Mouse (Mus musculus) embryonic facial prominence, embryonic 10.5 days (tissue): ENCODE results near the gene Vamp2. TPM values are rescaled to one million over a fixed set of nuclear protein-coding genes. Genes with fewer than 3 reads are reported as not detected.
A peak's percentile ranks its signal among the peaks of the same experiment; 100 is the strongest.
"Not testable (repeated sequence)": the region's sequence is repeated elsewhere in the genome, so short reads cannot be mapped to it uniquely, and the experiment has no call there.

ENCODE experiments used
- DNase-seq: peaks from one replicate; pipeline ENCODE4 v3.0.0-alpha.2; 2017; ENCODE audit warnings: low spot score
- H3K27ac ChIP-seq: fragments of 300-500 bp; sonication (generic); replicated peaks from 2 replicates; pipeline ENCODE4 v1.5.1; 2016; ENCODE audit warnings: mild to moderate bottlenecking
- H3K27me3 ChIP-seq: fragments of 300-500 bp; sonication (generic); replicated peaks from 2 replicates; pipeline ENCODE4 v1.6.1; 2016; ENCODE audit warnings: low read depth, mild to moderate bottlenecking; ENCODE audit not compliant: poor library complexity, severe bottlenecking
- H3K36me3 ChIP-seq: fragments of 300-500 bp; sonication (generic); replicated peaks from 2 replicates; pipeline ENCODE4 v1.6.1; 2016; ENCODE audit warnings: mild to moderate bottlenecking, moderate library complexity
- H3K4me1 ChIP-seq: fragments of 300-500 bp; sonication (generic); 2 replicates; pipeline ENCODE4 v1.6.1; 2016
- H3K4me3 ChIP-seq: fragments of 300-500 bp; sonication (generic); 2 replicates; pipeline ENCODE4 v1.5.1; 2016; ENCODE audit warnings: mild to moderate bottlenecking, moderate library complexity
- H3K9me3 ChIP-seq: fragments of 300-500 bp; sonication (generic); 2 replicates; pipeline ENCODE4 v1.6.1; 2016; ENCODE audit warnings: mild to moderate bottlenecking
- WGBS: fragments of 180-500 bp; shearing (Covaris S2); methylation state at CpG from one replicate; pipeline ENCODE4 v1.1.7; 2016; 5-methylcytosine and 5-hydroxymethylcytosine counted together
- polyA plus RNA-seq: library from polyadenylated mRNA; unstranded; fragments of >200 nt; fragmentation: Nextera tagmentation; extraction: Ambion mirVana; gene quantifications from 2 replicates; pipeline ENCODE4 v1.2.1, GENCODE M21; 2016

The Vamp2 gene
- polyA plus RNA-seq, 1 experiment from 2014 or later: 70.0 TPM

- H3K4me3 ChIP-seq: peak overlapping the region; percentile 87; the same call in 1 of the 2 replicates
- H3K36me3 ChIP-seq: peaks cover 34% of the 10 kb centered on the region
- no peaks in the 10 kb centered on the region for H3K27me3 ChIP-seq
- peaks cover 54% of the 10 kb centered on the region for H3K4me1 ChIP-seq
- 73% methylated on average over 6 of the region's 6 CpGs for WGBS
- H3K27ac ChIP-seq: no peak overlapping the region
- no peaks in the 10 kb centered on the region for H3K9me3 ChIP-seq
- no peak for DNase-seq
These were observed 2.1 kb downstream of the Vamp2 start for GRCm38 (mm10) chr11:69090367-69090766.

GRCm38 (mm10) chr11:69091566-69092385 is 3.5 kb downstream of the Vamp2 start:
- Histone ChIP-seq H3K9me3 (no peaks in the 10 kb centered on the region), H3K4me1 (peaks cover 63% of the 10 kb centered on the region), H3K36me3 (peaks cover 34% of the 10 kb centered on the region), H3K4me3 (peak overlapping the region; percentile 23; the same call in 1 of the 2 replicates), H3K27me3 (no peaks in the 10 kb centered on the region), H3K27ac (no peak overlapping the region)
- no peak for DNase-seq
- WGBS: 61% methylated on average over 7 of the region's 7 CpGs

GRCm38 (mm10) chr11:69092386-69092751 is 4.1 kb downstream of the Vamp2 start:
- Histone ChIP-seq H3K27me3 (no peaks in the 10 kb centered on the region), H3K4me1 (peaks cover 63% of the 10 kb centered on the region), H3K27ac (no peak overlapping the region), H3K9me3 (no peaks in the 10 kb centered on the region), H3K36me3 (peaks cover 34% of the 10 kb centered on the region), H3K4me3 (no peak overlapping the region; the same call in 1 of the 2 replicates)
- DNase-seq: peak; percentile 87
- 6% methylated on average over 3 of the region's 3 CpGs for whole genome bisulfite sequencing

- Histone ChIP-seq H3K4me3 (no peak overlapping the region; the same call in 1 of the 2 replicates), H3K9me3 (no peaks in the 10 kb centered on the region), H3K27ac (no peak overlapping the region), H3K27me3 (no peaks in the 10 kb centered on the region), H3K4me1 (peaks cover 63% of the 10 kb centered on the region), H3K36me3 (peaks cover 34% of the 10 kb centered on the region)
- no peak for DNase-seq
- WGBS: 90% methylated on average over 4 of the region's 4 CpGs
These were observed 4.6 kb downstream of the Vamp2 start for GRCm38 (mm10) chr11:69092871-69093270.

DNA sequence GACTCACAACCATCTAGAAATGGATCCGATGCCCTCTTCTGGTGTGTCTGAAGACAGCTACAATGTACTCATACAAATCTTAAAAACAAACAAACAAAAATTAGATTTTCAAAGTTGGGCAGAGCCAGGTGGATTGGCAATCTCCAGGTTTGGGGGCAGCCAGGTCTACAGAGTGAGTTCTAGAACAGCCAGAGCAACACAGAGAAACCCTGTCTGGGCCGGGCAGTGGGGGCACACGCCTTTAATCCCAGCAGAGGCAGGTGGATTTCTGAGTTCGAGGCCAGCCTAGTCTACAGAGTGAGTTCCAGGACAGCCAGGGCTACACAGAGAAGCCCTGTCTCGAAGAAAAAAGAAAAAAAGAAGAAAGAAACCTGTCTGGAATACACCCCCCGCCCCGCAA is 5.6 kb downstream of the Vamp2 start:
- not testable (repeated sequence) for H3K9me3 ChIP-seq, H3K4me3 ChIP-seq, H3K27me3 ChIP-seq, H3K27ac ChIP-seq, DNase-seq
- WGBS: 87% methylated on average over 7 of the region's 7 CpGs
- Histone ChIP-seq H3K4me1 (peaks cover 65% of the 10 kb centered on the region), H3K36me3 (peaks cover 34% of the 10 kb centered on the region)

GRCm38 (mm10) chr11:69094697-69095429 is 6.6 kb downstream of the Vamp2 start, which contains the start of gene Per1:
Gene Per1 (plus strand): TSS chr11:69095217.
- Histone ChIP-seq H3K36me3 (peaks cover 28% of the 10 kb centered on the region), H3K9me3 (no peaks in the 10 kb centered on the region), H3K4me3 (peak within 1 kb of the TSS; percentile 72), H3K27ac (peak within 1 kb of the TSS; percentile 77), H3K4me1 (peaks cover 65% of the 10 kb centered on the region), H3K27me3 (no peaks in the 10 kb centered on the region)
- peak; percentile 99 for DNase-seq
- WGBS: under 1% methylated on average over 37 of the region's 37 CpGs

DNA sequence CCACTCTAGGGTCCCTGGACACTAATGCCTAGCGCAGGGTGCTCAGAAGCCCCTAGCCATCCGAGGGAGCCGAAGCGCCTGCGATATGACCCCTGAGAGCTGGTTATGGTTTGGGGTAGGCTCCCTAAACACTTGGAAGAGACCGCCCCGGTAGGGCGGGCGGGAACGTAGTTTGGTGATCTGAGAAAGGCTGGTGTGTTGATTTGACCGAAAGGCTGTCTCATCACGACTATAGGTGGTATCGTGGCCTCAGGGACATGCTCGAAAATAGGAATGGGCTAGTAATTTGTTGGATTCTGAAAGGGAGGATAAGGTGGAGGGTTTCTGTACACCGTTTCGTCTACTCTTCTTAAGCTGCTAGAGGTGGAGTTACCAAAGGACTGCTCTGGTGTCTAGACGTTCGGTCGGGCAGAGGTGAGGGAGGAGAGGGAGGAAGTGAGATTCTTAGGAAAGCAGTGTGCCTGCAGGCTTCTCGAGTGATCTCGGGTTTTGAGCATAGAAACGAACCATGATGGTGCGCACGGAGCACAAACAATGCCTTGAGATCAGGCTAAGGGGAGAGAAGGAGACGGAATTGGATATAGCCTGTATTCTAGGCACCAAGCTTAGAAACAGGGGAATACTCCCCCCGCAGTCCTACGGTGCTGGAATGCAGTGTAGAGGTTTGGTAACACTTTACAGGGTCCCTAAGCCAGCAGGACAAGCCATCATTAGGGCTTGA is 7.4 kb downstream of the Vamp2 start:
- Histone ChIP-seq H3K9me3 (no peaks in the 10 kb centered on the region), H3K4me1 (peaks cover 65% of the 10 kb centered on the region), H3K4me3 (peak overlapping the region; percentile 72), H3K27ac (peak overlapping the region; percentile 77), H3K27me3 (no peaks in the 10 kb centered on the region), H3K36me3 (peaks cover 23% of the 10 kb centered on the region)
- peak; percentile 35 for DNase-seq
- 3% methylated on average over 27 of the region's 27 CpGs for WGBS

DNA sequence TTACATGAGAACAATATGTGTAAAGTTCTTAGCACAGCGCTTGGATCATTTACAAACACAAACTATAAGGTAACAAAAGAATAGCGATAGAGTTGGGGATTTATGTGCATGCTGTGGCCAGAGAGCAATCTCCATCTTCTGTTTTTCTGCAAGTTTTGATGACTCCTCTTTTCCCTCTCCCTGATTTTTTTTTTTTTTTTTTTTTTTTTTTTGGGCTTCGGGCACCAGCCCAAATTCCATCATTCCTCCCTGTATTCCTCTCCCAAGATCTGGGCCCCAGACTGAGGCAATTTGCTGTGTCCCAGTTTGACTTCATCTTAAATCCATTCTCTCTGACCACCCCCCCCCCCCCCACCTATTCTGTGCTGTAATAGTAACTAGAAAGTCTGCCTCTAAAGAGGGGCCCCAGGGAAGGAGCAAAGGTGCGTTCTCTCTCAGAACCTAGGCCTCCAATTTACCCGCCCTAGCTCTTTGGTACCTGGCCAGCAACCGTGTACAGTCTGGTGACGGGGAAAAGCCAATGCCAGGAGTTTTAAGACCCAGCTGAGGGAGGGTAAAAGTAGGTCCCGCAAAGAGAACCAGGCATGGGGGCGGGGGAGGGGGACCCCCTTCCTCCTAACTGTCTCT is 8.2 kb downstream of the Vamp2 start:
- Histone ChIP-seq H3K4me1 (peaks cover 68% of the 10 kb centered on the region), H3K9me3 (no peaks in the 10 kb centered on the region), H3K4me3 (peak overlapping the region; percentile 72), H3K36me3 (peaks cover 23% of the 10 kb centered on the region), H3K27ac (peak overlapping the region; percentile 80), H3K27me3 (no peaks in the 10 kb centered on the region)
- WGBS: 16% methylated on average over 9 of the region's 9 CpGs
- DNase-seq: no peak

DNA sequence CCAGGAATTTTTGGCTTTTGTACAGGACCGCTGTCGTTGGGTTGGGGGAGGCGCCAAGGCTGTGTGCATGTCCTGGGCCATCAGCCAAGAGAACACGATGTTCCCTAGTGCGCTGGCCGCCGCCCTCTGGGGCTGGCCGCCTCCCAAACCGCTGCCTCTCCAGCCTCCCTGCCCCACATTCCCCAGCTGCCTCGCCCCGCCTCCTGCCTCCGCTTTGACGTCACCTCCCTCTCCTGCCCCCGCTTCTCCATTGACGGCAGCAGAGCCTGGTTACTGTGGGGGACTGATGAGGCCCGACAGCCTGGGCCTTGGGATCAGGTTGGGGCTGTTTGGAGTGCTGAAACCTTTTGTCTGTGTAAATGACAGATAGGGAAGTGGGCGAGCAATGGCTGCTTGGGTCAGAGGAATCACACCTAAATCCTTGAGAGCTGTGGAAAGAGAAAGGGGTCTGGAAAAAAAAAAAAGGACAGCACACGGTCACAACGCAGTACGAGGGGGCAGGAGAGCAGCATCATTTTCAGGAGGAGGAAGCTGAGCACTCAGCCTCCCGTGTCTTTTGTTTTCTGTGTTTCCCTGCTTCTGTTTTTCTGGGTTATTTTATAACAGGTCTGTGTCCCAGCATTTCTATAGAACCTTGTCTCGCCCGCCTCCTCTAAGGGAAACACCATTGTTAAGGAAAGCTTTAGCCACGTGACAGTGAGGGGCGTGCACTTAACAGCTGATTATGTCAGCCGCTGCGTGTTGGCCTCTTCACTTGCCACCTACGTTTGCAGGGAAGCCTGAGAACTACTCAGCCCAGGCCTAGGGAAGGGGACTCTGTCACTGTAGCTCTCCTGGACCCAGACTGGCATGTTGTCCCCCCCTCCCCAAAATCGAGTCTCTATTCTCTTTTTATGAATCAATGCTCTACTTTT is 9.0 kb downstream of the Vamp2 start:
- Histone ChIP-seq H3K36me3 (peaks cover 24% of the 10 kb centered on the region), H3K4me1 (peaks cover 68% of the 10 kb centered on the region), H3K27me3 (no peaks in the 10 kb centered on the region), H3K9me3 (no peaks in the 10 kb centered on the region), H3K27ac (peak overlapping the region; percentile 80), H3K4me3 (peak overlapping the region; percentile 72)
- WGBS: 4% methylated on average over 29 of the region's 29 CpGs
- DNase-seq: peak; percentile 89

DNA sequence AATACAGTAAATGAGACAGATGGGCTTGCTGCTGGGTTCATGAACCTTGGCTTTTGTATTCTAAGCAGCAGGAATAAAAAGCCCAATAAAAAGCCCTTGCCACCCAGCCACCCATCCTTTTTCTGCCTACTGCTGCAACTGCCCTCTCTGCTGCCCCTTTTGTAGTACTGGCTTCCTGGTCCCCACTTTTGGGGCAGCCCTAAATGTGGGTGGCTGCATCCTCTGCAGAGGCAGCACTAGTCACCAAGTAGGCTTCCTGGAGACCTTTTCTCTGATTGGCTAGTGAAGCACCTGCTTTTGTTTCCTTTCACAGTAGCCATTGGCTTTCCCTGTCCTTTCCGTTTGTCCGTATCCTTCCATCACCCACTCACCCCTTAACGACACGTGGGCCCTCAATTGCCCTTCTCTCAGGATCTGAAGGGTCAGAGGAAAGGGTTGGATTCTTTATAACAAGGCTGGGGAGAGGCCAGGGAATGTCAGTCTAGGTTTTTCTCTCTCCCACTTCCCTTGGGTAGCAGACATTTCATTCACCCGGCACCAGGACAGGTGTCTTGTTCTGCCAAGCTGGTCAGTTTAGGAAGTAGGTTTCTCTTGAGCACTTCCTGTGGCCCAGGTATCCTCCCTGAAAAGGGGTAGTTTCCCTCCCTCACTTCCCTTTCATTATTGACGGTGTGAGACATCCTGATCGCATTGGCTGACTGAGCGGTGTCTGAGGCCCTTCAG is 9.9 kb downstream of the Vamp2 start:
- Histone ChIP-seq H3K36me3 (peaks cover 28% of the 10 kb centered on the region), H3K4me3 (peak overlapping the region; percentile 72), H3K27ac (peak overlapping the region; percentile 80), H3K27me3 (no peaks in the 10 kb centered on the region), H3K4me1 (peaks cover 68% of the 10 kb centered on the region), H3K9me3 (no peaks in the 10 kb centered on the region)
- no peak for DNase-seq
- 27% methylated on average over 8 of the region's 8 CpGs for WGBS

DNA sequence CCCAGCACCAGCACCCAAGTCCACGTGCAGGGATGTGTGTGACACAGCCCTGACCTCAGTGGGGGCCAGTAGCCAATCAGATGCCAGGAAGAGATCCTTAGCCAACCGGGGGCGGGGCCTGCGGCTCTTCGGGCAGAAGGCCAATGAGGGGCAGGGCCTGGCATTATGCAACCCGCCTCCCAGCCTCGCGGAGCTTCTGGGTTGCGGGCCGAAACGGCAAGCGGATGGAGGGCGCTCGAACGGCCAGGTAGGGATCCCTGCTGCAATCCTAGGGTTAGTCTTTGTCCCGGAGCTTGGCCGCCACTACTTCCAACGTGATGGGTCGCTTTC is 10.4 kb downstream of the Vamp2 start:
- DNase-seq: peak; percentile 96
- peaks cover 68% of the 10 kb centered on the region for H3K4me1 ChIP-seq
- WGBS: 0% methylated on average over 19 of the region's 19 CpGs
- peak overlapping the region; percentile 72 for H3K4me3 ChIP-seq
- H3K27ac ChIP-seq: peak overlapping the region; percentile 80
- no peaks in the 10 kb centered on the region for H3K27me3 ChIP-seq
- H3K9me3 ChIP-seq: no peaks in the 10 kb centered on the region
- H3K36me3 ChIP-seq: peaks cover 33% of the 10 kb centered on the region
